Mouse (Mus musculus): Measurements from ENCODE around the gene Pqlc2.
A peak's percentile ranks its signal among the peaks of the same experiment; 100 is the strongest.

Gene Pqlc2

DNA sequence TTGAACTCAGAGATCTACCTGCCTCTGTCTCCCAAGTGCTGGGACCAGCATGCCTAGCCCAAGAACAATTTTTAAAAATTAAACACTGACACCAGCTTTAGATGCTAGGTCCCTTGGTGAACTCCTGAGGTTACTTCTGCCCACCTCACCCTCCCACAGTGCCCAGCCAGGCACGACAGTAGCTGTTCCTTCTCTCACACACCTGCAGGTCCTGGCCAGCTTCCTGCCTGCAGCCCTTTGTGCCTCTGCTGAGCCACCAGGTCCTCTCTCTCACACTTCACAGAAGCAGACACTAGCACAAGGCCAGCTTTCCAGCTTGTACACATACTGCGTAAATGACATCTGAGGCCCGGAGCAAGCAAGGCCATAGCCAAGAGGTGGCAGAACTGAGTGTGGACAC, 5.0 kb downstream of the Pqlc2 start:
- no peak for DNase-seq (ENCODE audit: low spot score)

DNA sequence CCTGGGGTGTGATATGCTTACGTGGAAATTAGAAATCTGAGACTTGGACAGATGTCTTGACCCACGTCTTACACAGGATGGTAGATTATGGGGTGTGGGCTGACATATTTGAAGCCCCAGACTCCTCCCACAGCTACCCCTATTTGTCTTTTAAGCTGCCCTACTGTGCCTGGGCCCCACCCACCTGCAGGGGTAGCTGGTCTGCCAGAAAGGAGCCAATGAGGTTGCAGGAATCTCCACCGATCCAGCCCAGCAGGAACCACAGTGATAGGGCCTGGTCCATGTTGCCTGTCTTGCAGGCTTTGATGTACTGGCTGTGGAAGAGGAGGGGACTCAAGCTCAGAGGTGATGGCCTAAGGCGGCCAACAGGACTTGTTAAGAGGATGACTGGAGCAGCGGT, 8.3 kb downstream of the Pqlc2 start:
- DNase-seq (ENCODE audit: low spot score), result no peak

DNA sequence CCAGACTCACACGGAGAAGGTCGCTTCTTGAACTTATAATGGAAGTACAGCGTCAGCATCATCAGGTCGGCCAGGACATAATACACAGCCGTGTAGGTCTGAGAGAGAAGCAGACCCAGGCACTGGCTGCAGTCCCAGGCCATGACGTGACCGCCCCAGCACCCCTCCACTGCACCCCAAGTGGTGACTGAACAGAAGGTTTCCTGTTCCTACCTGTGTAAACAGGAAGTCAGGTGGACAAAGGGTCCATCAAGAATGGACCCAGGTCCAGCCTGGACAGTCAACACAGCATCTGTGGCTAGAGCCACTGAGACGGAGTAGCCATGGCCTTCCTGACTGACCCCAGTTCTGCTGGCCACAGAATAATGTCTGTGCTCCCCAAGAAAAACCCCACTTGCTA, 8.7 kb downstream of the Pqlc2 start:
- no peak for DNase-seq (ENCODE audit: low spot score)

DNA sequence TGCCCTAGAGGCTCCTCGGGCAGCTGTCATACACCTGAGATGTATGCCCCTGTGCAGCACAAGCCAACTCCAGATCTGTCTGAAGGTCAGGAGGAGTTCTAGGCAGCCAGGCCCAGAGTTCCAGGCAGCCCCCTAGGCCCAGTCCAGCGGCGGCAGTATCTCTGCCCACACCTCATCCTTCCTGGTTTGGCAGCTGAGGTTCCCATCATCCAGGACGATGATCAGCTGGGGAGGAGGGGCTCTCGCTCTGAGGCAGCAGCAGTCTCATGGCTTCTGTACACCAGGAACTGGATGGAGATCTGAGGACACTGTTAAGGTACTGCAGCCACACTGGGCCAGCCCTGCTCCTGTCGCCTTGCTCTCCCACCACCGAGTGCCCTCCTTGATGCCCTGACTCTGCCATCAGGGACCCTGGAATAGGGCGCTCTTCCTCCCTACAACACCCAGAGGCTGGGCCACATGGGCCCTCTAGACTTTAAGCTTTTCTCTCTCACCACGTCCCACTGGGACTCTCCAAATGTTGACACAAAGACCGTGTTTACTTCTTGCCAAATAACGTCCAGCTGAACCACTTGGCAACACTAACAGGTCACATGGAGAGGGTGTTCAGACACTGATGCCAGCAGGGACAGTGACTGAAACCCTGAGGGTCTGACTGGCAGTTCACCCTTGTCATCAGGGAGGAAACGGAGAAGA, 11.7 kb downstream of the Pqlc2 start:
- no peak for DNase-seq (ENCODE audit: low spot score)

DNA sequence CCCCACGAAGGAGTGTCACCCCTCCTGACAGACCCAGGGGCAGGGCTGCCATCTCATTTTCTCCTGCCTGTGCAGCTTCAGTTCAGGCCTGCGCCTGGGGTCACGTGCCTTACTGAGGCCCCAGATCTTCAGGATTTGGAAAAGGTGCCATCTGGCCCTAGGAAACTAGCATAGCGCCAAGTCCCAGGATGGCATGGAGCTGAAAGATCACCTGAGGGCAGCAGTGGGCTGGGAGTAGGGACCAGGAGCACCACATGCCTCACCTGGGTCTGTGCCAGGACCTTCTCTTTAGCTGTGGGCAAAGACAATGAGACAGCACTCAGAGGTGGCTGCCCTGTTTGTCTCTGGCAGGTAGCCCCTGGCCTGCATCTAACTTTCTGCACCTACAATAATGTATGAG, 12.9 kb downstream of the Pqlc2 start:
- DNase-seq (ENCODE audit: low spot score), result no peak

DNA sequence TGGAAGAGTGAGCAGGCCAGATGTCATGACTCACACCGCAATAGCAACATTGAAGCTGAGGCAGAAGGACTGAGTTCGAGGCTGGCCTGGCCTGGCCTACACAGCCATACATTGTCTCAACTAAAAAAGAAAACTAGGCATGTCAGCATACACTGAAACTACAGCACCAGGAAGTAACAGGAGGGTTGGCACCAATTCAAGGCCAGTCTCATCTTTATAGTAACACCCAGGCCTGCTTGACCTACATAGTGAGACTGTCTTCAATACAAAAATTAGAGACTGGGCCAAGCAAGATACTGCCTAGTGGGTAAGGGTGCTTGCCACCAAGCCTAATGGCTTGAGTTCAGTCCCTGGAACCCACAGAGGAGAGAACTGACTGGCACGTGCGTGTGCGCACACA, 18.5 kb downstream of the Pqlc2 start:
- DNase-seq (ENCODE audit: low spot score), result no peak

DNA sequence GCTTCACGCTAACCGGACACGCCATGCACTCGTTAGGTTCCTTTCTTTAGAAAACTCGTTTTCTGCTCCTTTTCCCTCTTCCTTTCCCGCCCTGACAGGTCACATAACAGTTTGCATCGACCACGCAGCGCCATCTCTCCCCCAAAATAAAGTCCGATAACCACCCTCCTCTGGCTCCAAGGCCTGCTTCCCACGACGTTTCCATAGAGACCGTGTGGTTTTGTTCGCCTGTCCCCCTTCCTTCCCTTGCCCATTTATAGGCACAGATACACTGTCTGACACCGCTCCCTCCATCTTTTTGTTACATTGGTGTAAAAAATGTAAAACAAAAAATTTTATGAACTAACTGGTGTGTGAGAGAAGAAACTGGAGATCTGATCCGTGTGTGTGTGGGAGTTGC, 19.4 kb downstream of the Pqlc2 start:
- no peak for DNase-seq (ENCODE audit: low spot score)

DNA sequence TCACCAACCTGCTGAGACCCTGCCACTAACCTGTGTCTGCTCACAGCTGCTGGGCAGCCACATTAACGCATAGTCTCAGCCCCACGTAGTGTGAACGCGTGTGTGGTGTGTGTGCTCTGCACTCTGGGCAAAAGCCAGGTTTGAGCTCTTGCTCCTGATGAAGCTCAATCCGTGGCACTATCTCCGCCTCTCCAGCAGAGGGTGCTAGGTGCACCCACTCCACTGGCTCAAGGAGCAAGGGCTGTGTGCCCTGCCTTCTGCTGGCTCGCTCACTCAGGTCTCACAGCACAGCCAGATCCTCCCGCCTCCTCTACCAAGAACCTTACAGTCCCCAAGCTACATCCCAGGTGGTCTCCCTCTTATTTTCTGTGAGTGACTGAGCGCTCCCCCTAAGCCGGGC, 21.5 kb downstream of the Pqlc2 start:
- DNase-seq (ENCODE audit: low spot score), result no peak

DNA sequence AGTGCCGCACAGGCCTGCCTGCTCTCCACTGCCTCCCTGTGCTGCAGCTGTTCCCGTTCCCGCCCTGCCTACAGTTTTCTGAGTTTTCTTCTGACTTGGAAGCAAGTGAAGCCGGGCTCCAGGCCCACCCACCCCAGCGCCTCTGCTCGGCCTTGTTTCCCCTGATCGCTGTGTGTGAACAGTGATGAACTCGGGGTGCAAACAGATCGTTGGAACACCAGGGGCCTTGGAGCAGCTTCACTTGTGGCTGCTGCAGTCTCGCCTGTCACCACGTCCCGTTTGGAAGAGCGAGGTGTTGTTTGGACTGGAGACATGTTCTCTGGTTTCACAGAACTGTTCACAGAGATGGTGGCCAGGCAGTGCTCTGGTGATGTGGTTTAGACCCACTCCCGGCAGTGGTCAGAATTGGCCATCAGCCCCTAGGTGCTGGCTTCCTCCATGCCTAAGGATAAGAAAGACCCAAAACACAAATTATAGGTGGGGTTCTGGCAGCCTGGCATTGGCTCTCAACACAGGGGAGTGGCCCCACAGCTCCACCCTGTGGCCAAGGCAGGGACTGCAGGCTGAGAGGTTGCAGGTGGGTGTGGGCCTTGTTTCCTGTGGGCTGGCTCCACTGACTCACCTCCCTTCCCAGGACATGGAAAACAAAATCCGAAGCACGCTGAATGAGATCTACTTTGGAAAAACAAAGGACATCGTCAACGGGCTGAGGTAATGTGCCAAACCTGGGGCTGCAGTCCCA, 23.2 kb downstream of the Pqlc2 start:
- DNase-seq (ENCODE audit: low spot score), result peak; percentile 81

DNA sequence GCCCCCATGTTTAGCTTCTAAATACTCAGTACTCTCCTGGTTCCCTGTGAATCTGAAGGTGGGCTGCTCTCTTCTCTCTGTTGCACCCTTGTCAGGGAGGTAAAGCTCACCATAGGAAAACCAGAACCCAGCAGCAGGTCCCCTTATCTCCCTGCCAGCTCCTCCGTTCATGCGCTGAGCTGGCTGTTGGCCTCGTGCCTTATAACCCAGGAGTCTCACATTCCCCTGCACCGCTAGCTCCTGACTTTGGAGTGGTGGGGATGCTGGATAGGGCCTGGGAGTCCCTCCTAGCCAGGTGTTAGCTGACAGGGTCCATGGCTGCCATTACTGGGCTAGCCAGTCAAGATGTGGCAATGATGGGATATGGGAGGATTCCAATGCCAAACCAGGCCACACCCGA, 24.3 kb downstream of the Pqlc2 start:
- no peak for DNase-seq (ENCODE audit: low spot score)

DNA sequence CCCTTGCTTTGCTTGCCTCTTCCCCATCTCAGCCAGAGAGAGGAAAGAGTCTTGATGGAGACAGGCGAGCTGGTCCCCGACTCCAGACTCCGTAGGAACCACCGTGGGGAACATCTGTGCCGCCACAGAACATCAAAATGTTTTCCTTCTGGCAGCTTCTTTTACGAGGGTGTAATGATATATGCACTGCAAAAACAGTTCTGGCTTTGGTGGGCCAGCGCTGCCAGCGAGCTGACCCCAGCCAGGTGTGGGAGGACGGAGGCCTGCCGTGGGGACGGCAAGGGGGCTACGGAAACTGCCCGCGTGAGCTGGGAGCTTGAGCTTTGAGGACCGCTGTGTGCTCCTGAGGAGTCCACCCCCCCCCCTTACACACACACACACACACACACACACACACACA, 25.6 kb downstream of the Pqlc2 start:
- DNase-seq (ENCODE audit: low spot score), result no peak

DNA sequence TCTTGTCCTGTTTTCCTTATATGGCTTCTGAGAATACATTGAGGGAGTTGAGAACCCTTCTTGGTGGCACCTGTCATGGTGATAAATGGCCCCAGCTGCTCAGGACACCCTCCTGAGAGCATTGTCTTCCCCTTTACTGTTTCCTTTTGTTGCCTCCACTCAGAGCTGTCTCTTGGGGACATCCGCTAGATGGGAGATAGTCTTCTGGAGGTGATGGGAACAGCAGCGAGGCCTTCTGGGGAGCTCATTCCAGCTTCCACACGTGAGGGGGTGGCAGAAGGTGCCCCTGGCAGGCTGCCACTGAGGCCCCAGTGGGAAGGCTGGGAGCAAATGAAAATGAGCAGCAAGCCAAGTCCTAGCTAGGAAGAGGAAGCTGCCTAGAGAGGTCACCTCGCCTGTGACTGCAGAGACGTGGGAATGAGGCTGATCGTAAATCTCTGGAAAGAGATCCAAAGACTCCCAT, 27.5 kb downstream of the Pqlc2 start:
- DNase-seq (ENCODE audit: low spot score), result no peak

DNA sequence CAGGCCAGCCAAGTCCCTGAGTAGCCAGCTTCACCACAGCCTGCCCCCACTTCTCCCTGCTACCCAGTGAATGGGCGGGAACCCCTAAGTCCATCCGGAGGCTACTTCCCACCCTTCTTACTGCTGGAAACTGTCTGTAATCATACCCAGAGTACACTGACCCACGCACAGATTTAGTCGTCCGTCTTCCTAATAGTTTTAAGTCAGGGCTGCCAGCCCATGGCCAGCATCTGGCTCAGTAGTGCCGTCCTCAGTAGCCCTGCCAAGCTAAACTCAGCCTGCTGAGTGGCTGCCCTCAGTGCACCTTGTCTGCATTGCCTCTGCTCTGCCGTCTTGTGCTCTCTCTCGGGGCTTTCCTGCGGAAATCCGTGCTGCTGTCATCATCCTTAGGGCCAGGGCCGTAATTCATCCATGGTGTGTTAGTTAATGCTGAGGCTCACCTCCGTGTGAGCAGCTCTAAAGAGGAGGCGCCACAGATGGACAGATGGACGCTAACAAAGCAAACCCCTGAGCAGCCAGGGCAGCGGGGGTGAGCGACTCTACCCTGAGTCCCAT, 28.6 kb downstream of the Pqlc2 start:
- DNase-seq (ENCODE audit: low spot score), result no peak

DNA sequence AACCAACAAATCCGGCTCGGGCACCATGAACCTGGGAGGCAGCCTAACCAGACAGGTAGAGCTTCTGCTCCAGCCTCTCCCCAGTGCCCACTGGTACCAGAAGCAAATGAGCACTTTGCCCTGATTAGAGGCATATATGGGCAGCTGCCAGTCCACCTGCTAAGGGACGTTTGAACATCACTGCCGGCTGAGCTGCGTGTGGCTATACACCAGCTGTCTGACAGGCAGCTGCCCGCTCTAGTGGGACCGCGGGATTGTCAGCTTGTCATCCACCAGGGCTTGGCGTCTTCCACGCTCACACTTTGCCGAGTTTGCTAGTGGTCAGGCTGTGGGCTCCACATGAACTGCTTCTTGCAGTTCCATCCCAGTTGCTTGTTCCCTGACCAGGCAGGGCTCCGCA, 30.0 kb downstream of the Pqlc2 start:
- no peak for DNase-seq (ENCODE audit: low spot score)

DNA sequence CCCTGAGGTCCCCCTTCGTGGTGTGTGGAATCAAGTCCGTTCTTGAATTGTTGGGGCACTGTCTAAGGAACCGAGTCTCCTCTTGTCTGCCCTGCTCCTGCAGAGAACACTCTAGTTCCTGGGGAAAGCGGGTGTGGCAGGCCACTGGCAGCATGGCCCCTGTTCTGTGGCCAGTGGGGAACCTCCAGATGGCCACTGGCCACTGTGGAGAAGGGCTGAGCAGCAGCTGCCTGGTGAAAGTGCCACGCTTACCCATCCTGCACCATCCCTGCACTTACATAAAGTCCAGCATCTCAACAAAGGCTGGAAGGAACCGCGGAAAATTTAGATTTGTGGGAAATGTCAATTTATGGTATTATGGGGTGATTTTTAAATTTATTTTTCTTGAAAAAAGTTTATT, 34.1 kb downstream of the Pqlc2 start:
- no peak for DNase-seq (ENCODE audit: low spot score)

DNA sequence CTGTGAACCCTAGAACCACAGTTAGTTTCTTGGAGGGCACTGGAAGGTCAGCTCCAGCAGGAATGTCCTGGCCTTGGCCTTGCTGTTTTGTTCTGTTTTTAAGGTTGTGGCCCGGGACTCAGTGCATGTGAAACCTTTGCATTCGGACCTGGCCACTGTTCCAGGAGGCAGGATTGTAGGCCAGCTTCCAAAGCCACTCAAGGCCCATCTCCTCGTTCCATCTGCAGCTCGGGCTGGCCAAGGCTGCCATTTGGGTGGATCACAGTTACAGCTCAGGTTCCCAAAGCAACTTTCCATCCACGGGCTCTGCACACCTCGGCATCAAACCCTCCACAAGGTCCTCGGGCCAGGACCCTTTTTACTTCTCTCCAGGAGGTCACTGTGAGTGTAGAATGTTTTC, 35.9 kb downstream of the Pqlc2 start:
- no peak for DNase-seq (ENCODE audit: low spot score)

DNA sequence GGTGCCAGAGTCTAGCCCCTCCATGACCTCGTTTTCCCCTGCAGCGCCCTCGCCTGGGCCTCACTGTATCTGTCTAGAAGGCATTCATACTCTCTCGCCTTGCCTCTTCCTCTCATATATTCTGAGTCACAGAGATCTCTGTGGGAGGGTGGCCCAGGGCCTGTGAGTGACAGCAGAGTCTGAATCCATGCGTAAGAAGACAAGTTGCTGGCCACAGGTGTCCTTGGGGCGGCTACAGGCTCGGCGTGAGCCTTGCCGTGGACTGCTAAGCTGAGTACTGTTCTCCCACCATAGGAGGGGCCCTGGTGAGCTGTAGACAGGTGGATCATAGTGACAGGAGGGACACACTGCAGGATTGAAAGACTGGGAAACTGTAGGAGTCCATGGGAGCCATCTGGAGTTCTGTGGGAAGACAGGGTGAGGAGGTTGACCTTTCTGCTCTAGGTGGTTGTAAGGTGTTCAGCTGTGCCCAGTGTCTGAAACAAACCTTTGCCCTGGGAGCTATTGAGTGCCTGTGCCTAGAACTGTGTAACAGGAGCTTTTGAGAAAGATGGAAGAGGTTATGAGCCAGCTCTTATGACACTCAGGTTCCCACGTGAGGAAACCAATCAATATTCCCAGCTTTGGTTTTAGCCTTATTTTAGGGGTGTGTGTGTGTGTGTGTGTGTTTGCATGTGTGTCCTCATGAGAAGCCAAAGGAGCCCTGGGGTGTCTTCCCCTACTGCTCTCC, 37.4 kb downstream of the Pqlc2 start:
- DNase-seq (ENCODE audit: low spot score), result no peak

DNA sequence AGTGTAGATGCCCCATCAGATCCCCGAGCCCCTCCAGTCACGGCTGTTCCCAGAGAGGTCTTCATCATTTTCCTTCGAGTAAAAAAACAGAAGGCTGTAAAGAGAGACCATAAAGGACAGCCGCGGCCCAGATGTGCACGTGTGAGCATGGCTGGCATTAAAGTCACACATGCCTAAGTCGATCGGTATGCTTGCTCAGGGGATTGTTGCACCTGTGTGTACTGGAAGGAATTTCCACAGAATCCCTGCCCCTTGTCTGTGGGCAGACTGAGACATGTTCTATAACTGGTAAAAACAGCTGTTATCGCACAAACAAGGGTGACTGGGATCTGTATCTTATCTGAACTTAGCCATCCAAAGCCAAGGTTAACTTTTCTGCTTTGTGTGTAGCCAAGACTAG, 38.9 kb downstream of the Pqlc2 start:
- DNase-seq (ENCODE audit: low spot score), result no peak

DNA sequence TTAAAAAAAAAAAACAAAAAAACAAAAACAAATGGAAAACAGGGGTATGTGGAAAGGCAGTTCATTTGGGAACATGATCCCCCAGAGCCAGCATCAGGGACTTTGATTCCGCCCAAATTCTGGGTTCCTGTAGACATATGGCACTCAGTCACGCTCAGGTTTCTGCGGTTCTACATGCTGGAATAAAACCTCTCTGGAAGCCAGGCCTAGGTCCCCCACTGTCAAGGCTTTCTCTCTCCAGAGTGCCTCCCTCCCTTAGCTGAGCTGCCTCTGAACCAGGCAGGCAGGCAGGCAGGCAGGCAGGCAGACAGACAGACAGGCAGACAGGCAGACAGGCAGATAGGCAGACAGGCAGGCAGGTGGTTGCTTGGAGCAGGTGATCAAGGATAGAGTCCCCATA, 40.3 kb downstream of the Pqlc2 start:
- DNase-seq (ENCODE audit: low spot score), result no peak

DNA sequence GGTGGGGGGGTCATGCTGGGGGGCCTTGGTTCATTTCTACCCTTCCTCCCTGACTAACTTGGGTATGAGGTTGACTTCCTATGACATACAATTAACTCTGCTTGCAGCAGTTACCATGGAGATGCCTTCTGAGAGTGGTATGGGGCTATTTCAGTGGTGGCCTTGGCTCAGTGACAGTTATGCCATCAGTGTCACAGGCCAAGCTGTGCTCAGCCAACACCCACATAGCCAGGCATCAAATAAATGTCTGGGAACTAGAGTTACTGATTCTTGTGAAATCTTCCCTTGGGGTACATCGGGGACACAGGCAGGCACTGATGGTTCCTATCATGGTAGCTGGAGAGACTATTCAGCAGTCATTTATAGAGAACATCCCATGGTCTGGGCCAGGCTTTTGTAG, 42.3 kb downstream of the Pqlc2 start:
- DNase-seq (ENCODE audit: low spot score), result no peak

DNA sequence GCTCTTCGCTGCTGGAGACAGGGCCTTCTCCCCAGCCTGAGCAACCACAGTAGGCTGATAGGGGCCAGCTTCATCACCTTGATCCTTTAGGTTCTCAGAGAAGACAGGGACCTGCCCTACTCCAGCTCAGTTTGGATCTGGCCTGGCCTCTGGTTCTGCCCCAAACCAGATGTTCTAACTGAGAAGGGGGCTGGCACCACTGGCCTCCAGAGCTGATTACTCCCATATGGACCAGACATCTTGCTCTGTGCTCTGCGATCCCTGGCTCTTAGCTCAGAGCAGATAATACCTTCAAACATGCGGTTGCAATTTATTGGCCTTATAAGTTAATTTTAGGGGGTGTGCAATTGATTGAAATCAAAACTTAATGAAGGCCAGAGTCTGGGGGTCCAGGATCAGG, 43.2 kb downstream of the Pqlc2 start:
- no peak for DNase-seq (ENCODE audit: low spot score)

DNA sequence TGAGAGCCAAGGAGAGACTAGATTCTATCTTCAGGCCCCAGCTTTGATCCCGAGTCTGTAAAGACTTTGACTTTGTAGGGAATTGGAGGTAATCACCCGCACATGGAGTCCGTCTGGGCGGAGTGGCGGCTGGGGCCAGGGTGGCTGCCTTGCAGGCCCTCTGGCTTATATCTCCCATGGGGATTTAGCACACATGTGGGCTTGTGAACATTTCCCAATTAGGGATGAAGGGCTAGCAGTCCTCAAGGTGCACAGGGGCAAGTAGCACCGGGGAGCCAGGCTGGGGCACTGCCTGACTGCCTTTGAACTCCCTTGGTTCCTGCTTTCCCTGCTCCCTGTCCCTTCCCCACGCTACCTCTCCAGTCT, 44.0 kb downstream of the Pqlc2 start:
- DNase-seq (ENCODE audit: low spot score), result no peak

All from ovary, postnatal 10 days (tissue).